Mouse (Mus musculus) limb, embryonic 10.5 days (tissue): ENCODE data around the gene Znhit6. TPM values are rescaled to one million over a fixed set of nuclear protein-coding genes. Genes with fewer than 3 reads are reported as not detected.
A peak's percentile ranks its signal among the peaks of the same experiment; 100 is the strongest.

Experiments
- DNase-seq: peaks from one replicate; pipeline ENCODE4 v3.0.0-alpha.2; 2017; ENCODE audit warnings: low spot score
- H3K27ac ChIP-seq: fragments of 300-500 bp; sonication (generic); 2 replicates; pipeline ENCODE4 v1.5.1; 2016; ENCODE audit warnings: mild to moderate bottlenecking
- H3K27me3 ChIP-seq: fragments of 300-500 bp; sonication (generic); 2 replicates; pipeline ENCODE4 v1.6.1; 2016; ENCODE audit warnings: low read depth, mild to moderate bottlenecking; ENCODE audit not compliant: poor library complexity, severe bottlenecking
- H3K36me3 ChIP-seq: fragments of 300-500 bp; sonication (generic); 2 replicates; pipeline ENCODE4 v1.6.1; 2016; ENCODE audit warnings: mild to moderate bottlenecking, moderate library complexity
- H3K4me1 ChIP-seq: fragments of 300-500 bp; sonication (generic); 2 replicates; pipeline ENCODE4 v1.6.1; 2016
- H3K4me3 ChIP-seq: fragments of 300-500 bp; sonication (generic); 2 replicates; pipeline ENCODE4 v1.5.1; 2016; ENCODE audit warnings: mild to moderate bottlenecking, moderate library complexity
- H3K9me3 ChIP-seq: fragments of 300-500 bp; sonication (generic); replicated peaks from 2 replicates; pipeline ENCODE4 v1.6.1; 2016; ENCODE audit warnings: mild to moderate bottlenecking
- WGBS: fragments of 180-500 bp; shearing (Covaris S2); methylation state at CpG from one replicate; pipeline ENCODE4 v1.1.7; 2016; 5-methylcytosine and 5-hydroxymethylcytosine counted together
- polyA plus RNA-seq: library from polyadenylated mRNA; unstranded; fragments of >200 nt; fragmentation: Nextera tagmentation; extraction: Ambion mirVana; gene quantifications from 2 replicates; pipeline ENCODE4 v1.2.1, GENCODE M21; 2016

Gene Znhit6
- polyA plus RNA-seq, 1 experiment from 2014 or later = 43.9 TPM

DNA sequence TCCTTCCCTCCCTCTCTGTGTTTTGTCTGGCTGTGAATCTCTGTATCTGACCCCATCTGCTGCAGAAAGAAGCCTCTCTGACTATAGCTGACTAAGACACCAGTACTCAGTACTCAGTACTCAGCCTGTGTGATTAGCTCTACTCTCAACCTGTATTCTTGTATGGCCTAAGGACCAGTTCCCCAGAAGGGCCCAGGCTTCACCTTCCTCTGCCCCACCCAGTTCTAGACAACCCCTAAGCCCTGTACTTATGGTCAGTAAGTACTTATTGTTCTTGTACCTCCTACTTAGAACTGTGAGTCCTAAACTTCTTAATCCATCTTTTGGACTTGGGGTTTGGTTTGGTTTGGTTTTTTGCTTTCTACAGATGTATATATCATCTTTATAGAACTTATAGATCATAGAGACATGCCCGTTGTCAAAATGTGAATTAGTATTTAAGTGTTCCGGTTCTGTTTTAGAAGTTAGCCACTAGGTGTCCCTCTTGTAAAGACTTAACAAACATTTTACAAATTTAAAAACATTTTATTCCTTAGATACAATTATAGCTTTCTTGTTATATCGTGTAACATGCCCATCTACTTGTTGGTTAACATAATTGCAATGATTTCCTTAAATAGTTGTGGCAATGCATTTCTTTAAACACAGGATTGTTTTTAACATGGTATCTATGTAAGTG, 7.7 kb downstream of the Znhit6 start:
- no peak overlapping the region for H3K4me3 ChIP-seq
- peaks cover 86% of the 10 kb centered on the region for H3K36me3 ChIP-seq
- no peak for DNase-seq
- 88% methylated on average over 3 of the region's 3 CpGs for WGBS
- no peaks in the 10 kb centered on the region for H3K27me3 ChIP-seq
- no peaks in the 10 kb centered on the region for H3K4me1 ChIP-seq
- H3K27ac ChIP-seq = no peak overlapping the region
- no peaks in the 10 kb centered on the region for H3K9me3 ChIP-seq

DNA sequence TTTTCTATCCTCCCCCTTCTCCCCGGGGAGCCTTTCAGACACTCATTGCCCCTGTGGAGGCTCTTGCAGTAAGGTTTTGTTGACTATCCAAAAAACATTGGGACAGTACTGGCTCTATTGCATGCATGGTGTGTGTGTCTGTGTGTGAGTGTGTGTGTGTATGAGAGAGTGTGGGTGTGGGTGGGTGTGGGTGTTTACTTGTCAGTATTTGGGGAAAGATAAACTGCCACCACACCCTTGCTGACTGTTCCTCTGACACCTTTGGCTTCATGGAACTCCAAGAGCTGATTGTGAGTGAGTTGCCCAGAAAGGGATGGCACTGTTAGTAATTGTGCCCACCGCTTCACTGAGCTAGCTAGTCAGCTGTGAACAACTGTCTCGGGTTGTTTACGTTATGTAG, 14.6 kb downstream of the Znhit6 start:
- DNase-seq = no peak
- WGBS = 92% methylated on average over 4 of the region's 4 CpGs
- Histone ChIP-seq H3K4me1 (no peaks in the 10 kb centered on the region), H3K9me3 (no peaks in the 10 kb centered on the region), H3K27ac (no peak overlapping the region), H3K36me3 (peaks cover 82% of the 10 kb centered on the region), H3K4me3 (no peak overlapping the region), H3K27me3 (no peaks in the 10 kb centered on the region)

DNA sequence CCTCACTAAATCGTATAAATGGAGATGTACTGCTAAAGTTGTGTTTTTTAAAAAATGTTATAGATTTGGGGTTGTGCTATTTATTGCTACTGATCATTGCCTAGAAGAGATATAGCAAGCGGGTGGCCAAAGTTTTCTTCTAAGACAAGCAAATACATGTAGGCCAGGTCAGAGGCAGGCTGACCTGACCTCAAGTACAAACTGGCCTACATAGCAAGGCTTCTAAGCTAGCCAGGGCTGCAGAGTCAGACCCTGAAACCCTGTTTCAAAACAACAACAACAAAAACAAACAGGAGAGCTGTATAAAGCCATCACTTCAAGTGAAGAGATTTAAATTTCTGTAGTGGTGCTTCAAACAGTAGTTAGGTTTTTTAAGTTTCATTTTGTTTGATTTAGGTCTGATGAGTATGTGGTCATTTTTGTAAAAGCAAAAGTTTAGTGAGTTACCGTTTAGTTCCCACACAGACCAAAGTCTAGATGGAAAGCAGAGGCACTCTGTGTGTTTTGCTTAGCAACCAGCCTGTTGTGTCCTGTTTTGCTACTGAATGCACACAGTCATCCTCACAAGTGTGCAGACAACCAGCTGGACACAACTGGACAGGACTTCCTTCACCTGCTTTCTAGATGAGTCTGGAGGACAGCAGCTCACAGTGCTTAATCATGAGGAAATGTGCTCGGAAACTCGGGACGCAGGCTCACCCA, 16.0 kb downstream of the Znhit6 start:
- Histone ChIP-seq H3K36me3 (peaks cover 76% of the 10 kb centered on the region), H3K27ac (no peak overlapping the region), H3K4me1 (no peaks in the 10 kb centered on the region), H3K27me3 (no peaks in the 10 kb centered on the region), H3K9me3 (no peaks in the 10 kb centered on the region), H3K4me3 (no peak overlapping the region)
- WGBS = 97% methylated on average over 6 of the region's 6 CpGs
- no peak for DNase-seq

DNA sequence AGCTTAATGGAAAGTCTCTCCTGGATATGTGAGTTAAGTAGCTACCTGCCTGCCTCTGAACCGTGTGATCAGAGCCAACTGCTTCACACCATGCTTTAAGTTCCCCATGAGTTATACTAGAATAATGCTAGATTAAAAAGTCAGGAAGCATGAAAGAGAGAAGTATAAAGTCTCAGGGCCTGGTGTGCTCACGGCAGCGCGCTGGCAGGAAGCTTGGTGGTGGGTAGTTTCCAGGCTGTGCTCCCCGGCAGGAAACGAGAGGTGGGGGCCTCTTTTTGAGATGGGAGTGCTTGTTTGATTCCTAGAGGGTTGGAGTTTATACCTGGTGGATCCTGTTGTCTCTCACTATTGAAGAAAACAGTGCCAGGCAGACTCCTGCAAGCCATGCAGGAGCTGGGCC, 19.3 kb downstream of the Znhit6 start:
- Histone ChIP-seq H3K36me3 (peaks cover 90% of the 10 kb centered on the region), H3K9me3 (no peaks in the 10 kb centered on the region), H3K27ac (no peak overlapping the region), H3K27me3 (no peaks in the 10 kb centered on the region), H3K4me3 (no peak overlapping the region), H3K4me1 (no peaks in the 10 kb centered on the region)
- DNase-seq = no peak
- 92% methylated on average over 6 of the region's 6 CpGs for WGBS

DNA sequence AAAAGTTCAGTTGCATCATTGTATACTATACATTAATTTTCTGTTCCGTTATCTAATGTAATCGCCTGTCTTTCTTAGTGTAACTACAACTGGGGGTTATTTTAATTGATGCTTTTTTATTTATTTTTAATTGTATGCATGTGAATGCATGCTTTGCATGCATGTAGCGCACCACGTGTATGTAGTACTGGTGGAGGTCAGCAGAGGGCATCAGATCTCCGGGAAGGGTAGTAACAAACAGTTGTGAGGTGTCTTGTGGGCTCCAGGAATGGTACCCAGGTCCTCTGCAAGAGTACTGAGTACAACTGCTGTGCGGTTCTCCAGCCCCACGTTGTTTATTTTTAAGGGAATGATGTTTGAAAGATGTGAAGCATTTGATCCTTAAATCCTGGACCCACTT, 23.1 kb downstream of the Znhit6 start:
- Histone ChIP-seq H3K27ac (no peak overlapping the region), H3K4me1 (no peaks in the 10 kb centered on the region), H3K9me3 (no peaks in the 10 kb centered on the region), H3K4me3 (no peak overlapping the region), H3K27me3 (no peaks in the 10 kb centered on the region), H3K36me3 (peaks cover 88% of the 10 kb centered on the region)
- 91% methylated on average over 7 of the region's 7 CpGs for WGBS
- no peak for DNase-seq

DNA sequence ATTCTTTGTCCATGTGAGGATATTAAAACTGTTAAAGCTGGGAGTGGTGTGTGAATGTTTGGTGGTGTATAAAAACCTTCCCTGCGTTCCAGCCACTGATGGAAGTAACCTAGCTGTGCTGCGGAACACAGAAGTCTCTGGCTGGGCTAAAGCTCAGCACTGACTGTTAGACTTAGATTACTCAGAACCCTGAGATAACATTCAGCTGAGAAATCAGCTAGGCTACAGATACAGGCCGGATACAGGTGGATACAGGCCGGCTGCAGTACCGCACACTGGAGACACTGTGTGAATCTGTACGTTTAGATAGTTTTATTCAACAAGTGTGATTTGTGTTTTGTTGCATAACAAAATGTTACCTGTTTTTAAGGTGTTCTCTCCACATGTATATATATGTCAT, 24.8 kb downstream of the Znhit6 start:
- no peaks in the 10 kb centered on the region for H3K9me3 ChIP-seq
- 91% methylated on average over 6 of the region's 6 CpGs for WGBS
- H3K36me3 ChIP-seq = peaks cover 88% of the 10 kb centered on the region
- no peak overlapping the region for H3K4me3 ChIP-seq
- no peak for DNase-seq
- H3K4me1 ChIP-seq = no peaks in the 10 kb centered on the region
- no peaks in the 10 kb centered on the region for H3K27me3 ChIP-seq
- H3K27ac ChIP-seq = no peak overlapping the region

DNA sequence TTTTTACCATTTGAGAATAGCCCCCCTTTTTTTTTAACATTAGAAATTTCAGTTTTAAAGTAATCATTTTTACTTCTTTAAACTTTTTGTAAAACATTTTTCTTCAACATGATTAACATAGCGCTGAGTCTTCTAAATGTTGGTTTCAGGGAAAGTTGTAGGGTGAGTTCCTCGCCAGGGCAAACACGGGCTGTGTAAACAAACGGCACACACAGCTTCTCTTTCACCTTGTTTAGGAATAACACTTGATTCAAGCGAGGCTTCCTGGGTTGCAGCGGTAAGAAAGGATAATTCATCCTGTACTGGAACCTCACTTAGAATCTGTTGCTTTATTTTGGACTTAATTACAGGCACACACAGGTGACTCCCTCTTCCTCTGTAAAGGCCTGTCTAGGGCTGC, 25.3 kb downstream of the Znhit6 start:
- DNase-seq = no peak
- no peak overlapping the region for H3K27ac ChIP-seq
- H3K36me3 ChIP-seq = peaks cover 86% of the 10 kb centered on the region
- no peaks in the 10 kb centered on the region for H3K4me1 ChIP-seq
- no peak overlapping the region for H3K4me3 ChIP-seq
- WGBS = 84% methylated on average over 6 of the region's 6 CpGs
- no peaks in the 10 kb centered on the region for H3K27me3 ChIP-seq
- H3K9me3 ChIP-seq = no peaks in the 10 kb centered on the region

DNA sequence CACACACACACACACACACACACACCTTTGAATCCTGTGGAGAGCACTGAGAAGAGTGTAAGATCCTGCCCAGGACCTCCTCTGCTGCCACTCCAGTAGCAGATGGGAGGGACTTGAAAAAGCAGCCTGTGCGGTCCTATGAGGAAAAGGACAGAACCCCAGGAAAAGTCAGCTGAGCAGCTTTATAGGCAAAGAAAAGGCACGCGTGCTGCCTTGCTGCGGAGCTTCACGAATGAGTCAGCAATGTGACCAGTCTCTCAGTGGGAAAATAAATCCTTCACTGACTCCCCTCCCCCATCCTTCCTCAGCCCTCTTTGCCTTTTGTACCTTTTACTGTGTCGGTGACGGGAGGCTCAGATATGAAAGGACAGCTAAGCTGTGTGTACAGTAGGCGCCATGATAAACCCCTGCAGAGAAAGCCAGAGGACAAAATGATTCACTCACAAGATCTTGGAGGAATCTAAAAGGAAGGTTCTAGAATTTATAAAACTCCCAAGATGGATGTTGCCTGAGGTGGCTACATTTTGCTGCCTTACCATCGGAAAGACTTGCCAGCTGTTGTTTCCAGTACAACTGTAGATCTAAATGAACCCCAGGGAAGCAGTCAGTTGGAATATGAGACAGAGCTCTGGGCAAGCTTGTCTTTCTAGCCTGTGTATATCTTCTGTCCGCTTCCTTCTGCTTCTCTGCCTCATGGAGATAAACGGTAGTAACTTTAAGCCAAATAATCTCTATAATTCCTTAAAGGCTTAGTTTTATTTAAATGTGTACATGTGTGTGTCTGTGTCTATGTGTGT, 26.6 kb downstream of the Znhit6 start:
- Histone ChIP-seq H3K27ac (no peak overlapping the region), H3K4me1 (no peaks in the 10 kb centered on the region), H3K9me3 (no peaks in the 10 kb centered on the region), H3K4me3 (no peak overlapping the region), H3K27me3 (no peaks in the 10 kb centered on the region), H3K36me3 (peaks cover 92% of the 10 kb centered on the region)
- 85% methylated on average over 11 of the region's 11 CpGs for WGBS
- DNase-seq = no peak

DNA sequence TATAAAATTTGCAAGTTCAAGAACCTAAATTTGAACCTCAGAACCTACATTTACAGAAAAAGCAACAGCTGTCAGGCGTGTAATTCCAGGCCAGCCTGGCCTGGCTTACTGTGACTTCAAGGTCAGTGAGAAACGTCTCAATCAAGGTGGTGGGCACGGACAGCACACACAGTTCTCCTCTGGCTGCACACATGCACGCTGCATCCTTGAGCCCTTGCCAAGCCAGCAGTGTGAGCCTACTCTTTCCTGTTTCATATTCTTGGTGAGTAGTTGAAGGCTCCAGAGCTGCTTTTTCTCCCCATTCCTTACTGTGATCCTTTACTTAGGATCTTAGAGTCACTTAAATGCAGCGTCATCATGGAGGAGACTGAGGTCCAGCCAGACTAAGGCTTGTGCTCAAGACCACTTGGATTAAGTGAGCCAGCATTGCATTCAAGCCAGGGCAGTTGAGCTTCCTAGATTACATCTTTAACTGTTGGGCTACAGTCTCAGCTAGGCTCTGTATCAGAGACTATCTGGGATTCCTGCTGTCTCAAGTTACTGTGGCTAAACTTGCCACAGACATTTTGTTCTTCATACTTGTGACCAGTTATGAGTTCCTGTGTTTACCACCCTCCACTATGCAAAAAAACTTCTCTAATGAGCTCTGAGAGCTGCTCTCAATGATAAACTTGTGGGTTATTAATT, 29.6 kb downstream of the Znhit6 start:
- Histone ChIP-seq H3K27me3 (no peaks in the 10 kb centered on the region), H3K27ac (no peak overlapping the region), H3K9me3 (no peaks in the 10 kb centered on the region), H3K36me3 (peaks cover 71% of the 10 kb centered on the region), H3K4me1 (no peaks in the 10 kb centered on the region), H3K4me3 (no peak overlapping the region)
- 90% methylated on average over 5 of the region's 5 CpGs for WGBS
- DNase-seq = no peak

DNA sequence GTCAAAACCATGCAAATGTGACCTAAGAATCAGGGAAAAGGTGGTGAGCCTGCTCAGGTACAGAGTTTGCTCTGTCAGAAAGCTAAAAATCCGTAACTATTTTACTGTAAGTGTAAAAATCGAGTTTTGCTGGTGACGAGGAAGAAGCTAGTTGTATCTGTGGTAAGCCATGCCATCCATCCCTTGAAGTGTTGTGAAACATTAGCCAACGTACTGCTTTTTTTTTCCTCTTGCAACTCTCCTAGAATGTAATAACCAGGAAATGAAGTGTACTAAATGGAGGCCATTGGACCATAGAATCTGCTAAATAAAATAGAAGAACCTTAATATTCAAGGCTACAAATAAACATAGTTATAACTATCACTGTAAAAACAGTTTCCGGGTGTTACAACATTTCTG, 32.3 kb downstream of the Znhit6 start:
- no peaks in the 10 kb centered on the region for H3K9me3 ChIP-seq
- H3K27ac ChIP-seq = no peak overlapping the region
- peaks cover 46% of the 10 kb centered on the region for H3K36me3 ChIP-seq
- no peak for DNase-seq
- H3K4me3 ChIP-seq = no peak overlapping the region
- 94% methylated on average over 5 of the region's 5 CpGs for WGBS
- peaks cover 4% of the 10 kb centered on the region; the same call in 1 of the 2 replicates for H3K4me1 ChIP-seq
- no peaks in the 10 kb centered on the region for H3K27me3 ChIP-seq

DNA sequence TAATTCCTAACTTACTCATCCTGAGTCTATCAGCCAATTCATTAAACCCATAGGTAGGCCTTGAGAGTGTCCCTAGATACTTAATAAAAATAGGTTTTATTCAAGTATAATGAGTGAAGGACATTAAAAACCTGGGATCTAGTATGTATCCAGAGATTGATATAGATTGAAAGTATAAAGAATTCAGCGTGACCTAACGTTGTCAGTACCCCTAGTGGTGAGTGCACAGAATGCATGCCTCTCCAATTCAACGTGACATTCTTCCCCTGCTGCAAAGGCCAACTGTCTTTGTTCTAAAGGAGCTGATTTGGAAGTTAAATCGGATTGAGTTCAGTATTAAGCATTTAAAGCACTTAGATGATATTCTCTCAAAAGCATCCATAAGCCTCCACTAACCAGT, 36.7 kb downstream of the Znhit6 start:
- WGBS = 36% methylated on average over 4 of the region's 4 CpGs
- no peak for DNase-seq
- peaks cover 8% of the 10 kb centered on the region for H3K36me3 ChIP-seq
- H3K4me3 ChIP-seq = no peak overlapping the region
- no peaks in the 10 kb centered on the region for H3K27me3 ChIP-seq
- H3K4me1 ChIP-seq = peaks cover 28% of the 10 kb centered on the region
- H3K9me3 ChIP-seq = no peaks in the 10 kb centered on the region
- H3K27ac ChIP-seq = no peak overlapping the region

DNA sequence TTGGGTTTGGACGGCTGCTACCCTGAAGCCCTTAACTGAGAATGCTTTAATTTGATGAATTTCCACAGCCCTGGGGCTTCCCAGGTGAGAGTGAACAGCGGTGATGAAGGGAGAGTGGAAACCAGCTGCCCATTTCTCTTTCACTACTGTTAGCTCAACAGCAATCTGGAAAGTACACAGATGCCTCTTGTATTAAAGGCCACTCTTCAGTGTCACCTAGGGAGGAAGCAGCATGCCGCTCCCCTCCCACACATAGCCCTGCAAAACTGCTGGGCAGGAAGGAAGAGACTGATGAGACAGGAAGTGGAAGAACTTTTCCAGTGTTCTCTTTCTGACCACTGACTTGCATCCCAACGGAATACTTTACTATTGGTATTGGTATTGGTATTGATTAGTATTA, 37.2 kb downstream of the Znhit6 start:
- Histone ChIP-seq H3K4me3 (no peak overlapping the region), H3K36me3 (peaks cover 4% of the 10 kb centered on the region), H3K4me1 (peaks cover 28% of the 10 kb centered on the region), H3K9me3 (no peaks in the 10 kb centered on the region), H3K27me3 (no peaks in the 10 kb centered on the region), H3K27ac (peak overlapping the region; percentile 14; the same call in 1 of the 2 replicates)
- WGBS = 79% methylated on average over 4 of the region's 4 CpGs
- no peak for DNase-seq
